Mouse (Mus musculus): ENCODE results near the gene Slco6c1. TPM values are rescaled to one million over a fixed set of nuclear protein-coding genes. Genes with fewer than 3 reads are reported as not detected.

Slco6c1 gene
- not detected for total RNA-seq (2021)

- DNase-seq = no peak
These were observed at the start of gene Slco6c1 for GRCm38 (mm10) chr1:97128201-97128600. TSS of gene Slco6c1 (minus strand) at chr1:97128301.

GRCm38 (mm10) chr1:97038982-97039381 lies 89.1 kb downstream of the Slco6c1 start:
- DNase-seq = no peak

DNA sequence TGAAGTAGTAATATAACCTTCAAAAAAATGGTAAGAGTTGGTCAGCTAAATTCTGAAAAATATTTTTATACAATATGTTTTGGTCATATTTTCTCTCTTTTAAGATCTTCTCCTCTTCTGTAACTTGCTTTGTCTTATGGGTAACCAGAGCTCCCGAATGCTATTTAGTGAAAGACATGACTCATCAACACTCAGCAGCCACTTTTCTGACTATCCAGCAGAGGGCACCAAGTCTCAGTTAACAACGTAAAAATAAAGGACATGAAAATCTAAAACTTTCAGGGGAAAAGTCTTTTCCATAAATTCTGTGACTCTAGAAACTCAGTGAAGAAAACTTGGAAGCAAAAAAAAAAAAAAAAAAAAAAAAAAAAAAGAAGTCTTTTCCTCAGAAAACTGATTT lies 89.6 kb downstream of the Slco6c1 start:
- peak; percentile 12 for DNase-seq

GRCm38 (mm10) chr1:97037955-97038354 lies 90.1 kb downstream of the Slco6c1 start:
- DNase-seq = no peak

DNA sequence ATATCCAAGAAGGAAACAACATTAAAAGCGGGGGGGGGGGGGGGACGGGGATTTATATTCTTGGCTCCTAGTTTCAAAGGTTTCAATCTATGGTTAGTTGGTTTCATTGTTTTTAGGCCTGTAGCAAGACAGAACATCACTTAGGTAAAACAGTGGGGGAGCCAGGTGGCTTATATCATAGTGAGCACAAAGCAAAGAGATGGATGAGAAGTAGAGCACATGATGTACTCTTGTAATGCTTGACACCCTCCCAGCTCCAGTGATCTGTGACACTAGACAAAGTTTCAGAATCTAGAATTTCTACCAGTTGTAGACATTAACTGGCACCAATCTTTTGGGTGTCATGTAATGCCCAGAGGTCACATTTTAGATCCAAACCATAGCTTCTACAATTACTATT lies 106.7 kb downstream of the Slco6c1 start:
- no peak for DNase-seq

DNA sequence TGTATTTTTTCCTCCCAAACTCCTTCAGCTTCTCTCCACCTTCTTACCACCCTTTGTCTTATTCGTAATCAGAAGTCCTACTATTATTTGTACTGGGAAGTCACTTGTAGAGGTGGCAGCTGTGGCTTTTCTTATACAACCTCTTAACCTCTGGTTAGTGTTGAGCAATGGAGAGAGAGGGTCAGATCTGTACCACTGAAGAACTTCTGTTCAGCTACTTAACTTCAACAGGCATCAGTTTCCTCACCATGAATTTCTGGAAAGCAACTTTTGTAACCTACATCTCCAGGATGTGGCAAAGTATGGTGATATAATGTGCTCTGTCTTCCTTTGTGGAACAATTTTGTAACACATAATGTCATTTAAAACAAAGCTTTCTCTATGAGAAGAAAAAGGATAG lies 108.7 kb downstream of the Slco6c1 start:
- DNase-seq = no peak

DNA sequence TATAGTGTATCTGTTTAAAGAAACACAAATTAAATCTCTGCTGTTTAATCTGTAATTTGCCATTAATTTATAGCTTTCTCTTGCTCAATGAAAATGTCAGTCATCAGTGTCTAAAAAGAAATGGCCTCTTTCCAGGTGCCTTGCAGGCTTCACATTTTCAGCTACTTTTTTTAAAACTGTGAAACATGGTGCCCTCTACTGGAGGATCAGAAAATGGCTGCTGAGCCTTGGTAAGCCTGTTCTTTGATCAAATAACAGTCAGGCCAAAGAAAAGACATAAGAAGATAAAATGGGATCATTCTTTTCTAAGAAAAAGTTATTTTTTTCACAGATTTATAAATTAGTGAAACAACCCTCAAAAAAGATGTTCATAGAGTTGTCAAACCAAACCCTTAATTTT lies 109.1 kb downstream of the Slco6c1 start:
- peak; percentile 31 for DNase-seq
